Mouse (Mus musculus) left cerebral cortex, postnatal 25 days (tissue): Measurements from ENCODE around the gene Rce1. TPM values are rescaled to one million over a fixed set of nuclear protein-coding genes. Genes with fewer than 3 reads are reported as not detected.

Experiments used
- DNase-seq, 2 experiments: peaks; one replicate each; pipeline ENCODE4 v3.0.0; 2022; ENCODE audit warnings: low spot score in 2 of 2, mixed read lengths in 1 of 2
- intact Hi-C: fragments of 180-260 bp; cut with DNase I; formaldehyde crosslinking; loops from one replicate; pipeline ENCODE4 v1.15.1; 2025
- total RNA-seq, 2 experiments: library from RNA; stranded (reverse); gene quantifications; 2 replicates each; pipeline ENCODE4 v1.2.3; 2021

The Rce1 gene
- 10 to 100 TPM; 25.1 to 26.1 TPM for total RNA-seq

DNA sequence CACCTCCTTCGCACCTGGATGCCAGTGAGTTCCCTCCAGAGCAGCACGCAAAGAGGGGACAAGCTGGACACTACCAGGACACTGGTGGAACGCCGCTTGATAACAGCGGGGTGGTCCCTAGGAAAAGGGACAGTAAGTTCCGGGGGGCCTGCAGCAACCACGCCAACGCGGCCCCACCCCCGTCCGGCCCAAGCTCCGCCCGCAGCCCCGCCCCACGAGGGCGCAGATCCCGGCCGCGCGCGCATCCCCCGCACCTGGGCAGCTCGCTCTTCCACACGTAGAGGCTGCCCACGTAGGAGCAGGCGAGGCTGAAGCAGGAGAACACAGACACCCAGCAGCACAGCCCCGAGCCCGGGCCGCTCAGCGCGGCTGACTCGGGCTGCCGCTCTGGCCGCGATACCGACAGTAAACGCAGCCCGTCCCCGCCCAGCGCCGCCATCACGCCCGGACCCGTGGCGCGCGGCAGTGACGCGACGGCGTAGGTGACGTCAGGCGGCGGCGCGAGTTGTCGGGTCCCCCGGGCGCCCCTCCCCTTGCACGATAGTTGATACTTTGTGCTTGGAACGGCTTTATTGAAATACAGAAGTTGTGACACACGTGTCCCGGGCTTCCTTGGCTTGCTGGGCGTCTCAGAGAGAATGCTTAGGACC is at the start of gene Rce1:
Rce1 (minus strand) TSS at position 463 of the 650 bp plus-strand sequence.
- intact Hi-C loops, result no loop called here
- DNase-seq, result peak; percentile 90 to 96

GRCm38 (mm10) chr19:4672401-4672800 is 47.0 kb upstream of the Rce1 start:
- DNase-seq, result peak in 1 of 2 experiments; percentile 15
- intact Hi-C loops, result no loop called here

DNA sequence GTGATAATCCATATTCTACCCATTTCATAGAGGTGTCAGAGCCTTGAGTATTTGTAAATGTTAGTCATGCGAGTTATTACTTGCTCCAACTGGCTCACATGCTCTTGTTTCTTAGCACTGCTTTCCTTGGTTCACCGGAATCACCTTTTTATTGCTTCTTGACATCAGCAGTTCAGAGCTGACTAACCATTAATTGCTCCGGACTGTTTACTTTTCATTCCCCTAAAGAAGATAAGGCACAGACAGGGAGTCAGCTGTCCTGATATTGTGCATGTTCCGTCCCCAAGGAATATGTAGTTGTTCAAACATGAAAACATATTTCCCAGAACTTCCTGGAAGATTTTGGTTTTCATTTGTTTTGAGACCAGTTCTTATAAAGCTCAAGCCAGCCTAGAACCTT is 45.3 kb upstream of the Rce1 start:
- no peak for DNase-seq
- intact Hi-C loops, result no loop called here

DNA sequence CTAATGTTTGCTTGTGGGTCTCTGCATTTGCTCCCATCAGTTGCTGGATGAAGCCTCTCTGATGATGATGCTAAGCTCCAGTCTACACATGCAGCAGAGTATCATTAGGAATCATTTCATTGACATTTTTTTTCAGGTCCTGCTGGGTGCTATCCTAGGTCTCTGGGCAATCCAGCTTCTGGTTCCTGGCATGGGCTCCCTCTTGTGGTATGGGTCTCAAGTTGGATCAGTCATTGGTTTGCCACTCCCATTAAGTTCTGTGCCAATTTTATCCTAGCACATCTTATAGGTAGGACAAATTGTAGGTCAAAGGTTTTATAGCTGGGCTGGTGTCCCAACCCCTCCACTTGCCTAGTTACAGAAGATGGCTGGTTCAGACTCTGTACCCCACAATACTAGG is 41.4 kb upstream of the Rce1 start:
- no peak for DNase-seq
- intact Hi-C loops, result no loop called here

DNA sequence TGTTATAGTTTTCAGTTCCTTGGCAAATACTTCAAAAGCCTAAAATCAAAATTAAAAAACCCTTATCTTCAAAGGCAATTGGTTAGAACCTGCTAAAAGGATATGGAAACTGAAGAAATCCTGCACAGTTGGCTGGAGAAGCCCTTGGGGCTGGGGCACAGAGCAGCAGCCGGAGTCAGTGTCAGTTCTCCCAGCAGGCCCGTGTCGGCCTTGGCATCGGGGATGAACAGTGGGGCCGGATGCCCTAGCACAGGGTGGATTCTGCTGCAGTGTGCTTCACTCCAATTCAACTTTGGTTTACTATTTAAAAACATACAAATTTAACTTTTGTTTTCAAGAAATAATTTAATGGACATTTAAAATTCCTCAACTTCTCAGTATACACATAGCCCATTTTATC is 32.7 kb upstream of the Rce1 start:
- intact Hi-C loops, result no loop called here
- DNase-seq, result no peak

DNA sequence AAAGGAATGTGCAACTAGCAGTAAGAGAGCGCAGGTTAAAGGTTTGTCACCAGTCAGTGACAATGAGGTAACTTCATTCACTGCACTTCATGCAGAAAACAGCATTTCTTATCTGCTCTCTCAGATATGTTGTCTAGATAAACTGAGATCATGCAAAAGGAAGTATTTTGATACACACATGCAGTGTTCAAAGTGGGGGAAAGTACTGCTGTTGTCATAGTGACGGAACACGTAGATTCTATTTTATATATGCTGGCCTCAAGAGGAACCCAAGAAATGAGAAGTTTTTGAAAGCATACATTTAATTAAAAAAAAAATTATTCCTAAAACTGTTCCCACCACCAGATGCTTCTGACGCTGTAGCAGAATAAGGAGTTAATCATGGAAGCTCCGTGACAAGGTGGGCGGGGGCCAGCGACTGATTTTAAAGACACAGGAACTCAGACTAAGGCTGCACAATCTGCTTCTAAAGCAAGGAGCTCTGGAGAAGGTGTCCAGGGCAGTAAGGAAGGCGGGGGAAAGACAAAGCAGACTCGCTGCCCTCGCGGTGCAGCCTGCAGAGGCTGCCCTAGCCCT is 21.6 kb upstream of the Rce1 start:
- intact Hi-C loops, result loop anchor here (2.0 to 5.0 kb wide), 3 partner anchors 52 to 85 kb away; partner anchors contain the start of genes Gm960 and Sptbn2
- DNase-seq, result peak; percentile 65 to 93

- DNase-seq, result peak; percentile 73 to 89
- intact Hi-C loops, result loop anchor here (2.0 kb wide), 1 partner anchor 99 kb away; no protein-coding TSS in a partner anchor
These were observed 18.8 kb upstream of the Rce1 start for GRCm38 (mm10) chr19:4644271-4644670.

GRCm38 (mm10) chr19:4635986-4636385 is 10.5 kb upstream of the Rce1 start:
- no peak for DNase-seq
- intact Hi-C loops, result no loop called here

DNA sequence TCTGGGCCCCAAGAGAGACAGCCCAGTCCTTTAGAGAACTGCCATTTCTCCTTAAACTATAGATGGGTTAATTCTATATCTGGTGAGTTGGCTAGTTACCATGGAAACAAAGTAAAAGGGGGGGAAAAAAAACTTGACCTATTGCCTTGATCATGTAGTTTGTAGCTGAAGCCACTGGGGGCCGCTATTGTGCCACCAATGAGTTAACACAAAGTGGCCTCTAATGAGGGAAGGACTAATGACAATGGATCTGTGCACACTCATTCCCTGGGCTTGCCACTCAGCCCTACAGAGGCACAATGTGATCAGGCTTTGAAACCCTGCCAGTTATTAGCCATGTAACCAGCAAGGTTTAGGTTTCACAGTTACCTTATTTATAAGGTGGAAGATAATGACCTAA is 3.4 kb upstream of the Rce1 start:
- intact Hi-C loops, result loop anchor here (2.0 kb wide), 1 partner anchor 278 kb away; the partner anchor contains the start of gene Bbs1
- DNase-seq, result peak; percentile 68 to 72

DNA sequence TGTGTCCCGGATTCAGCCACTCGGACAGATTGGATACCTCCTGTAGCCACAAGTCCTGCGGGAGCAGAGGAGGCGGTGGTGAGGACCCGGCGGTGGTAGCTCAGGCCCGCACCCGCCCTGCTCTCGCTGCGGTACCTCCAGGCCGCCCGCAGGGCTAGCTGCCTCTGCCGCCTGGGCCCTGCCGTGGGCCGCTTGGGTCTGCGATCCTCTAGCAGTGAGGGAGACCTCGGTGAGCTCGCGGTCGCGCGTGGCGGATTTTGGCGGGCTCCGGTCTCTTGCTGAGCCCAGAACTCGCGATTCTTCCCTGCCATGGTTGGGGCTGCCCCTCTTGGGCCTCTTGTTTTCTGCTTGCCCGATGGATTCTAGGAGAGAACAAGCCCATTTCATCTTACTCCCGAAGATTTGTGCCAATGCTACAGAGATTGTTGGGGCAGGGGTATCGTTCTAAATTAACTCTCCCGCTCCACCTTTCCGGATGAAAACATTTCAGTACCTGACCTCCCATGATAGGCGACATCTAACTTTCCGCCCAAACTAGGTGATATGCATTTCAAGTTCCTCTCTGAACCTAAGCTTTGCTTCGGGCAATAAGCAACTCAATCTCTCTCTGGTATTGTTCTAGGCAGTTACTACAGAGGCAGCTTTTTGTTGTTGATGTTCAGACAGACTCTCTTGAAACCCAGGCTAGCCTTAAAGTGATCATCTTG is 541 bp upstream of the Rce1 start:
- intact Hi-C loops, result no loop called here
- DNase-seq, result no peak

GRCm38 (mm10) chr19:4624406-4625178 is 849 bp downstream of the Rce1 start:
- DNase-seq, result no peak

GRCm38 (mm10) chr19:4624006-4624405 is 1.4 kb downstream of the Rce1 start:
- no peak for DNase-seq

More at GRCm38 (mm10) chr19:4624406-4625178, 849 bp downstream of the Rce1 start:
- intact Hi-C loops, result no loop called here

GRCm38 (mm10) chr19:4623419-4623818 is 2.0 kb downstream of the Rce1 start:
- intact Hi-C loops, result no loop called here
- no peak for DNase-seq

More at GRCm38 (mm10) chr19:4624006-4624405, 1.4 kb downstream of the Rce1 start:
- intact Hi-C loops, result no loop called here

GRCm38 (mm10) chr19:4622780-4623179 is 2.7 kb downstream of the Rce1 start:
- no peak for DNase-seq
- intact Hi-C loops, result no loop called here

DNA sequence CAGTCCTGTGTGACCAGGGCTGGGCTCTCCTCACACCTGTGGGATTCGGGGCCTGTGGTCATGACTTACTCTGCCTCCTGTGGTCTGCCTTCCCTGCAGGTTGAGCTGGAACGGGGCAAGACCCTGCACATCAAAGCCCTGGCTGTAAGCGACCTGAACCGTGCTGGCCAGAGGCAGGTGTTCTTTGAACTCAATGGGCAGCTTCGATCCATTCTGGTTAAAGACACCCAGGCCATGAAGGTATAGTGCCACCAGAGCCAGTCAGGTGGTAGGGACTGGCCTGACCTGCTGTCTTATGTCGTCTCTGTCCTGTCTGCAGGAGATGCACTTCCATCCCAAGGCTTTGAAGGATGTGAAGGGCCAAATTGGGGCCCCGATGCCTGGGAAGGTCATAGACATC is 4.7 kb downstream of the Rce1 start:
- no peak for DNase-seq
- intact Hi-C loops, result no loop called here

DNA sequence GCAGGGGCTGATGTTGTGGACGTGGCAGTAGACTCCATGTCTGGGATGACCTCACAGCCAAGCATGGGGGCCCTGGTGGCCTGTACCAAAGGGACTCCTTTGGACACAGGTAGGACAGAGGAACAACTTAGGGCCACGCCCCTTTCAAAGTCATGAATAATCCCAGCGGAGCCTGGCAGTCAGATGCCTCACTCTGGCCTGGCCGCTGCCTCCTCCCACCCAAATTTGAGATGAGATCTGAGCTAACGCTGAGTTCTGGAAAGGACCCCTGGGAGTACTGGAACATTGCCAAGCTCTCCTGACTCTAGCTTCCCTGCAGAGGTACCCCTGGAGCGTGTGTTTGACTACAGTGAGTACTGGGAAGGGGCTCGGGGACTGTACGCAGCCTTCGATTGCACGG is 6.0 kb downstream of the Rce1 start:
- DNase-seq, result no peak
- intact Hi-C loops, result no loop called here

DNA sequence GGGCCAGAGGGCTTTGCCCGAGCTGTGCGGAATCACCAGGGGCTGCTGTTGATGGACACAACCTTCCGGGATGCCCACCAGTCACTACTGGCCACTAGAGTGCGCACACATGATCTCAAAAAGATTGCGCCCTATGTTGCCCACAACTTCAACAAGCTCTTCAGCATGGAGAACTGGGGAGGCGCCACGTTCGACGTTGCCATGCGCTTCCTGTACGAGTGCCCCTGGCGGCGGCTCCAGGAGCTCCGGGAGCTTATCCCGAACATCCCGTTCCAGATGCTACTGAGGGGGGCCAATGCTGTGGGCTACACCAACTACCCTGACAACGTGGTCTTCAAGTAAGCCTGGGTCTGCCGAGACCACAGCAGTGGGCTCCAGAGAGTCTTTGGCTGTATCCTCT is 7.3 kb downstream of the Rce1 start:
- intact Hi-C loops, result no loop called here
- DNase-seq, result no peak

GRCm38 (mm10) chr19:4616546-4616945 is 8.9 kb downstream of the Rce1 start:
- DNase-seq, result no peak
- intact Hi-C loops, result no loop called here

GRCm38 (mm10) chr19:4615151-4616093 is 10.0 kb downstream of the Rce1 start, which contains the start of gene Lrfn4:
Gene Lrfn4, minus strand, starts transcription at chr19:4615667.
- intact Hi-C loops, result loop anchor here (1.0 to 2.0 kb wide), 2 partner anchors 105 to 119 kb away; partner anchors contain the start of gene Pcx
- peak; percentile 89 to 97 for DNase-seq
